Mouse (Mus musculus) embryonic fibroblast, embryonic 13.5 days (primary cell): ENCODE data around the gene Hps6. TPM values are rescaled to one million over a fixed set of nuclear protein-coding genes. Genes with fewer than 3 reads are reported as not detected.

Experiments
- H3K27ac ChIP-seq: 2 replicates; pipeline ENCODE4 v1.5.1; 2012; ENCODE audit warnings: low read length, control low read depth, inconsistent platforms; ENCODE audit not compliant: insufficient read depth
- H3K4me1 ChIP-seq: 2 replicates; pipeline ENCODE4 v1.6.1; 2011; ENCODE audit warnings: low read length; ENCODE audit not compliant: control insufficient read depth, insufficient read depth
- H3K4me3 ChIP-seq: 2 replicates; pipeline ENCODE4 v1.5.1; 2011; ENCODE audit warnings: mild to moderate bottlenecking, control low read depth, low read length; ENCODE audit not compliant: insufficient read depth
- CTCF ChIP-seq: IDR thresholded peaks from 2 replicates; pipeline ENCODE4 v1.5.1; 2011; ENCODE audit warnings: mild to moderate bottlenecking, control low read depth, low read length, moderate library complexity, borderline replicate concordance; ENCODE audit not compliant: insufficient read depth
- POLR2A ChIP-seq: IDR thresholded peaks from 2 replicates; pipeline ENCODE4 v1.6.1; 2011; ENCODE audit warnings: low read depth, mild to moderate bottlenecking, control low read depth, low read length, moderate library complexity
- polyA plus RNA-seq: library from polyadenylated mRNA; stranded (reverse); fragments of >200 nt; gene quantifications from 2 replicates; pipeline ENCODE4 v1.2.4, GENCODE M21; 2011; ENCODE audit warnings: low read depth; ENCODE audit not compliant: missing spikeins, insufficient read length

Hps6 gene
- polyA plus RNA-seq, 1 experiment = 4.7 TPM

GRCm38 (mm10) chr19:46029652-46030051 lies 26.3 kb downstream of the Hps6 start:
- no peaks in the 10 kb centered on the region for H3K4me1 ChIP-seq
- TF ChIP-seq CTCF (no peak), POLR2A (no peak)
- no peak overlapping the region for H3K4me3 ChIP-seq
- no peak overlapping the region for H3K27ac ChIP-seq

- TF ChIP-seq POLR2A (no peak), CTCF (no peak)
- H3K4me3 ChIP-seq = no peak overlapping the region
- no peak overlapping the region for H3K27ac ChIP-seq
- H3K4me1 ChIP-seq = no peaks in the 10 kb centered on the region
These were observed 27.1 kb downstream of the Hps6 start for GRCm38 (mm10) chr19:46030196-46030983.

- H3K4me3 ChIP-seq = no peak overlapping the region
- TF ChIP-seq CTCF (no peak), POLR2A (no peak)
- no peak overlapping the region for H3K27ac ChIP-seq
- peaks cover 3% of the 10 kb centered on the region; the same call in 1 of the 2 replicates for H3K4me1 ChIP-seq
These were observed 28.6 kb downstream of the Hps6 start for GRCm38 (mm10) chr19:46031689-46032432.

GRCm38 (mm10) chr19:46032731-46033510 lies 29.6 kb downstream of the Hps6 start:
- Histone ChIP-seq H3K27ac (no peak overlapping the region), H3K4me1 (peaks cover 3% of the 10 kb centered on the region; the same call in 1 of the 2 replicates), H3K4me3 (no peak overlapping the region)
- TF ChIP-seq CTCF (no peak), POLR2A (no peak)

GRCm38 (mm10) chr19:46033911-46034310 lies 30.6 kb downstream of the Hps6 start:
- no peak overlapping the region for H3K4me3 ChIP-seq
- H3K4me1 ChIP-seq = peaks cover 3% of the 10 kb centered on the region; the same call in 1 of the 2 replicates
- TF ChIP-seq CTCF (no peak), POLR2A (no peak)
- no peak overlapping the region for H3K27ac ChIP-seq

- TF ChIP-seq POLR2A (no peak), CTCF (no peak)
- Histone ChIP-seq H3K4me3 (no peak overlapping the region), H3K27ac (no peak overlapping the region), H3K4me1 (peaks cover 7% of the 10 kb centered on the region; the same call in 1 of the 2 replicates)
These were observed 32.7 kb downstream of the Hps6 start for GRCm38 (mm10) chr19:46035971-46036370.

- TF ChIP-seq POLR2A (no peak), CTCF (no peak)
- H3K4me1 ChIP-seq = peaks cover 10% of the 10 kb centered on the region; the same call in 1 of the 2 replicates
- H3K27ac ChIP-seq = no peak overlapping the region
- peak overlapping the region; percentile 86; the same call in 1 of the 2 replicates for H3K4me3 ChIP-seq
These were observed 33.4 kb downstream of the Hps6 start for GRCm38 (mm10) chr19:46036477-46037242.

GRCm38 (mm10) chr19:46037243-46037924 lies 34.1 kb downstream of the Hps6 start:
- H3K4me1 ChIP-seq = peaks cover 10% of the 10 kb centered on the region; the same call in 1 of the 2 replicates
- no peak overlapping the region for H3K27ac ChIP-seq
- TF ChIP-seq CTCF (no peak), POLR2A (no peak)
- peak overlapping the region; percentile 86 for H3K4me3 ChIP-seq
